Mouse (Mus musculus): ENCODE data around the gene Dock2. TPM values are rescaled to one million over a fixed set of nuclear protein-coding genes. Genes with fewer than 3 reads are reported as not detected.

The Dock2 gene
- total RNA-seq, 2 experiments from 2014 or later: 1.9 to 6.0 TPM

- DNase-seq: no peak
Observed at GRCm38 (mm10) chr11:34193658-34194057, 590.0 kb downstream of the Dock2 start.

DNA sequence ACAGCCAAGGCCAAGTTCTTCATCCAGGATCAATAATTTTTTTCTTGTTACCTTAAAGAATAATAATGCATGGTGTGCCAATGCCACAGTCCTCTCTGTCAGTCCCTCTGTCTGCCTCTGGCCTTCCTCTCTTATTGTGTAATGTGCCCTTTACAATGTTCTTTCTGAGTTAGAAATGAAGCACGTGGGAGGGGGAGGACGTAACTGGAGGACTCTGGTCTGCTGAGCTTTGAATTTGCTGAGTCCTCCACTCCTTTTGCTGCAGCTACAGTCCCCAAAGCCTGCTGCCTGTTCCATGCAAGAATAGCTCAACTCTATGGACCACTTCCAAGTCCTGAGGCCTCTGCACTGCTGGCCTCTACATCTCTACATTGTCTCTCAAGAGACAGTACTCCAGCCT is 599.4 kb downstream of the Dock2 start:
- peak; percentile 49 to 59 for DNase-seq

GRCm38 (mm10) chr11:34181214-34182117 is 602.2 kb downstream of the Dock2 start:
- peak; percentile 75 to 83 for DNase-seq

DNA sequence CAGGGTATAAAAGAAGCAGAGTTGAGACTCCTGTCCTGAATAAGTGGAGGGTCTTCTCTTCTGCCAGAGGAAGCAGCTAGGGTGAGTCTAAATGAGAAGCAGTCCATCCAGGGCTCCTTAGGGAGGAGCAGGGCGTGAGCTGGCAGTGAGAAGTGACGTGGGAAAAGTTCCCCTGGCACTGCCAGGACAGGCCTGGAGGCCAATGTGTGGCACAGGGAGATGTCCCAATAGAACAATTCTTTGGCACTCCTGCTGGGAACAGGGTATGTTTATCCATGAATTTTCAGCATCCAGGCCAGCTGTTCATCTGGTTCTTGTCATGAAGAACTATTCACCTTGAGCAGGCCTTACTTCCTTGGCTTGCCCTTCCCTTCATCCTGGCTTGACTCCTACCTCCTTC is 604.9 kb downstream of the Dock2 start:
- DNase-seq: peak in 1 of 2 experiments; percentile 52

Other genes starting within 250 kb of the Dock2 start
- under 1 TPM; 0.22 to 0.33 TPM for gene Spdl1, start 49.7 kb upstream of the Dock2 start, total RNA-seq (2021)